Mouse (Mus musculus) ES-Bruce4 (cell line): ENCODE results near the gene Gm2a. TPM values are rescaled to one million over a fixed set of nuclear protein-coding genes. Genes with fewer than 3 reads are reported as not detected.

Experiments used
- H3K27ac ChIP-seq: 2 replicates; pipeline ENCODE4 v1.5.1; 2012; ENCODE audit warnings: low read length, inconsistent platforms; ENCODE audit not compliant: insufficient read depth
- H3K27me3 ChIP-seq: 2 replicates; pipeline ENCODE4 v1.6.1; 2012; ENCODE audit warnings: mild to moderate bottlenecking, low read length, inconsistent platforms; ENCODE audit not compliant: control insufficient read depth, poor library complexity, insufficient read depth, severe bottlenecking
- H3K36me3 ChIP-seq: 2 replicates; pipeline ENCODE4 v1.6.1; 2012; ENCODE audit warnings: inconsistent platforms, mild to moderate bottlenecking, low read length, moderate library complexity; ENCODE audit not compliant: control insufficient read depth, poor library complexity, insufficient read depth, severe bottlenecking
- H3K4me1 ChIP-seq: one replicate; pipeline ENCODE4 v1.8.1; 2011; ENCODE audit warnings: low read length; ENCODE audit not compliant: control insufficient read depth, insufficient read depth
- H3K4me3 ChIP-seq: 2 replicates; pipeline ENCODE4 v1.5.1; 2011; ENCODE audit warnings: low read depth, mild to moderate bottlenecking, low read length
- H3K9ac ChIP-seq: 2 replicates; pipeline ENCODE4 v1.6.1; 2012; ENCODE audit warnings: low read depth, mild to moderate bottlenecking, inconsistent platforms; ENCODE audit not compliant: poor library complexity, severe bottlenecking
- H3K9me3 ChIP-seq: replicated peaks from 2 replicates; pipeline ENCODE4 v1.6.1; 2012; ENCODE audit warnings: mild to moderate bottlenecking, low read length, inconsistent platforms; ENCODE audit not compliant: control insufficient read depth, poor library complexity, insufficient read depth, severe bottlenecking
- CTCF ChIP-seq: IDR thresholded peaks from one replicate; pipeline ENCODE4 v1.8.1; 2011; ENCODE audit warnings: low read depth, low read length
- EP300 ChIP-seq: IDR thresholded peaks from 2 replicates; pipeline ENCODE4 v1.6.1; 2011; ENCODE audit warnings: low read depth, low read length; ENCODE audit not compliant: insufficient read depth
- POLR2A ChIP-seq: IDR thresholded peaks from one replicate; pipeline ENCODE4 v1.8.1; 2011; ENCODE audit warnings: low read length; ENCODE audit not compliant: insufficient read depth
- polyA plus RNA-seq: library from polyadenylated mRNA; stranded (reverse); fragments of >200 nt; gene quantifications from 2 replicates; pipeline ENCODE4 v1.2.4, GENCODE M21; 2011; ENCODE audit warnings: low read depth; ENCODE audit not compliant: missing spikeins, insufficient read depth, insufficient read length

Gm2a gene
- polyA plus RNA-seq, 1 experiment, result 24.7 TPM

DNA sequence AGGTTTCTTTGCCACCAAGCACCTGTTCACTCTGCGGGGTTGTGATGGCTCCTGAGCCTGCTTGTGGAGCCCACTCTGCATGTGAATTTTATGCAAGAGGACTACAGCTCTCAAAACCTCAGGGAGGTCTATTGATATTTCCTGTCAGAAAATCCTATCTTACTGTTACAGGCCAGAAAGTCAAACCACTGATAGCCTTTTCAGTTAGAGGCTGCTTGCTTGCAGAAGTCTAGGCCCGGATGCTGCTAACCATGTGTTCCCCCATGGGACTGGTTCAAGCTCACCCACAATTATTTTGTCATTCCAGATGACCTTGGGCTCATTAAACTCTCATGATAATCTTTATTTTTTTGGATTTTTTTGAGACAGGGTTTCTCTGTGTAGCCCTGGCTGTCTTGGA, 19.1 kb downstream of the Gm2a start:
- Histone ChIP-seq H3K27me3 (no peaks in the 10 kb centered on the region), H3K9me3 (0 out of 2 replicates have a peak, but pooled peaks cover 3% of the 10 kb centered on the region), H3K27ac (no peak overlapping the region), H3K4me3 (no peak overlapping the region), H3K36me3 (no peaks in the 10 kb centered on the region), H3K4me1 (no peaks in the 10 kb centered on the region), H3K9ac (no peak overlapping the region)
- TF ChIP-seq POLR2A, result no peak
- TF ChIP-seq CTCF, result no peak
- TF ChIP-seq EP300, result no peak

DNA sequence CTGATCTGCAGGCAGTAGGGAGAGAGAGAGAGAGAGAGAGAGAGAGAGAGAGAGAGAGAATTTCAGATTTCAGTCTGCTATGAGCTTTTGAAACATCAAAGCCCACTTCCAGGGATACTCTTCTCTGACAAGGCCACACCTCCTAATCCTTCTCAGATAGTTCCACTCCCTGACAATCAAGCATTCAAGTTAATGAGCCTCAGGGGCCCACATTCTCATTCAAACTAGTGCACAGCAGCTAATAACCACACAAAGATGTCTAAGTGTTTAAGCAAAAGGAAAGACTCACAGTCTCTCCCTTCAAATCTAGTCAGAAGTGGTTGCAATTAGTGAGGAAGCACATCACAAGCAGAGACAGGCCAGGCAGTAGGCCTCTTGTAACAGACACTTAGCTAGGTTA, 22.4 kb downstream of the Gm2a start:
- no peaks in the 10 kb centered on the region for H3K4me1 ChIP-seq
- H3K9ac ChIP-seq, result no peak overlapping the region
- 0 out of 2 replicates have a peak, but pooled peaks cover 3% of the 10 kb centered on the region for H3K9me3 ChIP-seq
- H3K36me3 ChIP-seq, result no peaks in the 10 kb centered on the region
- no peak for TF ChIP-seq POLR2A
- TF ChIP-seq EP300, result no peak
- TF ChIP-seq CTCF, result no peak
- H3K27me3 ChIP-seq, result no peaks in the 10 kb centered on the region
- no peak overlapping the region for H3K4me3 ChIP-seq
- H3K27ac ChIP-seq, result no peak overlapping the region

DNA sequence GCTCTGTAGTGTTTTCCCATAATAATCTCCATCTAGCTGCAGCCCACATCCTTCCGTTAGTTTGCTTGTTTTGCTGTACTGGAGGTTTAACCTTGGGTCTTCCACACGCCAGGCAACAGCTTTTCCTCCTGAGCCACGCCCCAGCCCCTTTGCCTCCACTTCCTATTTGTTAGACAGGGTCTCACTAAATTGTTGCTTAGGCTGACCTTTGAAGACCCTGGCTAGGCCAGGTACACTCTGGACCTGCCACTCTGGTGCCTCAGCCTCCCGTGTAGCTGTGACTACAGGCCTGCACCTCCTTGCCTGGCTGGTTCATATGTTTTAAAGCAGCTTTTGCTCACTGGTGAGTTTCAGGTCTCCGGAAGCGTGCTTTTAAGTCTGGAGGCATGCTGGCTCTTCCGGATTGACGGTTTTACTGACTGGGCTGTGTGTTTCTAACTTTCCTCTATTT, 22.9 kb downstream of the Gm2a start:
- H3K9me3 ChIP-seq, result 0 out of 2 replicates have a peak, but pooled peaks cover 3% of the 10 kb centered on the region
- no peak for TF ChIP-seq EP300
- TF ChIP-seq POLR2A, result no peak
- no peak for TF ChIP-seq CTCF
- H3K27ac ChIP-seq, result no peak overlapping the region
- no peak overlapping the region for H3K9ac ChIP-seq
- H3K27me3 ChIP-seq, result no peaks in the 10 kb centered on the region
- no peak overlapping the region for H3K4me3 ChIP-seq
- H3K36me3 ChIP-seq, result no peaks in the 10 kb centered on the region
- no peaks in the 10 kb centered on the region for H3K4me1 ChIP-seq

DNA sequence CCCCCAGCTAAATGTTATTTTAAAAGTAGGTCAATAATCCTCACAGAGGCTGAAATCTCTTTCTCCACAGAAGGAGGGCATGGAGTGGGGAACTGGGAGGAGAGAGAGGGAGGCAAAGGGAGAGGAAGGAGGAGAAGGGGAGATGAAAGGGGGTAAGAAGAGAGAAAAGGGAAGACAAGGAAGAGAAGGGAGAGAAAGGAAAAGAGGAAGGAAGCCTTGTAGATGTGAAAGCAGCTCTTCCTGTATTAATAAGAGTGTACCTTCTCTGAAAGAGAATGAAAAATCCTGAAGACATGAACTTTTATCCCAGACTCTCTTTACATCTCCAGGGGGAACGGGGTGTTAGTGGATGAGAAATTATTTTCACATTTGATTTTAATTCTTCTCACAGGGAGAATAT, 23.5 kb downstream of the Gm2a start:
- H3K9ac ChIP-seq, result no peak overlapping the region
- TF ChIP-seq POLR2A (no peak), EP300 (no peak), CTCF (no peak)
- no peaks in the 10 kb centered on the region for H3K36me3 ChIP-seq
- H3K9me3 ChIP-seq, result 0 out of 2 replicates have a peak, but pooled peaks cover 3% of the 10 kb centered on the region
- H3K27ac ChIP-seq, result no peak overlapping the region
- no peaks in the 10 kb centered on the region for H3K4me1 ChIP-seq
- H3K4me3 ChIP-seq, result no peak overlapping the region
- no peaks in the 10 kb centered on the region for H3K27me3 ChIP-seq

DNA sequence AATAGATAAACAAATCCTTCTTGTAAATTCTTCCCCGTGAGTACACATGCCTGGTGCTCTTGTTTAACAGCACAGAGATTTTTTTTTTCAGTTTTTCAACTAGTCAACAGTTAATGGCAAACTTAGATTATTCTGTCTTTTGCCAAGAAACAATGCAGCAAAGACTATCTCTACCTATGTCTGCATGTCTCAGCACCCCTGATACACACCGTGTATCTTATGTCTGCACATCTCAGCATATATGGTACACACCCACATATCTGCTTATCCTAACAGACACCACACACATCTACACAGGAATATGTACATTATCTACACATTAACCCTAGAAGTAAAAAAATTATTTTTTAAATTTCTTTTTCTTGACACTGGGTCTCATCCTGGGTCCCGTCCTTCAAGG, 28.7 kb downstream of the Gm2a start:
- no peaks in the 10 kb centered on the region for H3K9me3 ChIP-seq
- H3K36me3 ChIP-seq, result no peaks in the 10 kb centered on the region
- H3K27ac ChIP-seq, result no peak overlapping the region
- TF ChIP-seq POLR2A (no peak), CTCF (no peak), EP300 (no peak)
- H3K4me1 ChIP-seq, result peaks cover 7% of the 10 kb centered on the region
- H3K9ac ChIP-seq, result no peak overlapping the region
- no peaks in the 10 kb centered on the region for H3K27me3 ChIP-seq
- H3K4me3 ChIP-seq, result no peak overlapping the region

DNA sequence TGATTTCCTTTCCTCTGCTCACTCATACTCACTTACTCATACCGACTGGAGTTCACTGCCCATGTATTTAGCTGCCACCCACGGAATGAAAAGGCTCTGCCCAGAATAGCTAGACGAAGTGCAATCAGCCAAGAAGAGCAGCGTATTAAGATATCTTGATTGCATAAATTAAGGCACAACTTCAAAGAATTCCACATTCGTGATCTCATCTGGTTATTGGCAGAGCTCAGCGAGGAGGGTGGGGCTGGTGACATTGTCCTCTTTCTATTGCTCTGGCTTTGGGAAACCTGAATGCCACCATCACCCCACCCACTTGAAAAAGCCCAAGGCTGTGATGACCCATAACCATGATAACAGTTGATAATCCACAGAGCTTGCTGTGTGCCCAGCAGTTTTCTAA, 30.0 kb downstream of the Gm2a start:
- Histone ChIP-seq H3K27ac (no peak overlapping the region), H3K9me3 (no peaks in the 10 kb centered on the region), H3K27me3 (no peaks in the 10 kb centered on the region), H3K4me3 (no peak overlapping the region), H3K36me3 (no peaks in the 10 kb centered on the region), H3K4me1 (peaks cover 8% of the 10 kb centered on the region), H3K9ac (no peak overlapping the region)
- no peak for TF ChIP-seq POLR2A
- TF ChIP-seq CTCF, result no peak
- no peak for TF ChIP-seq EP300
